Comparison of ENCODE assay signal across 11 mouse cellular contexts in genomic region chr13:59079761-59080461, GRCm38 (mm10).
A peak's percentile ranks its signal among the peaks of the same experiment; 100 is the strongest.
DNase-seq lines count a peak whose midpoint lies in the region; ATAC-seq and TF ChIP-seq lines count a peak whose summit lies in the region.
"Had no signal": no experiment of that assay in that cellular context is flagged by ENCODE, and none has a peak within 500 bp of the region (broad histone marks: within the 10 kb centered on the region; RNA-seq: fewer than 3 reads in every experiment).

No protein-coding gene starts in this region.

- intact Hi-C loops in left cerebral cortex, postnatal 14 days (cut with DNase I): loop anchor here (5.0 to 10.0 kb wide), 2 partner anchors 62 to 135 kb away; no protein-coding TSS in a partner anchor

- no peak for TF ChIP-seq CTCF in hindbrain, postnatal 0 days (IDR thresholded peaks at IDR 0.05; ENCODE audit: low read depth)
- no peak for TF ChIP-seq CTCF in midbrain, postnatal 0 days (IDR thresholded peaks at IDR 0.05)

- H3K36me3 ChIP-seq in forebrain, embryonic 15.5 days: no peaks in the 10 kb centered on the region
- no peaks in the 10 kb centered on the region for H3K36me3 ChIP-seq in hindbrain, postnatal 0 days (ENCODE audit: insufficient read depth, low read length)
- no peaks in the 10 kb centered on the region for H3K36me3 ChIP-seq in midbrain, postnatal 0 days (ENCODE audit: insufficient read depth, low read length)
- no peaks in the 10 kb centered on the region for H3K36me3 ChIP-seq in intestine, embryonic 16.5 days (ENCODE audit: control insufficient read depth, insufficient read depth, low read length)
- H3K36me3 ChIP-seq: embryonic facial prominence, embryonic 13.5 days had no signal

- H3K9me3 ChIP-seq in forebrain, embryonic 15.5 days: no peaks in the 10 kb centered on the region
- no peaks in the 10 kb centered on the region for H3K9me3 ChIP-seq in hindbrain, postnatal 0 days (ENCODE audit: low read length)
- no peaks in the 10 kb centered on the region for H3K9me3 ChIP-seq in midbrain, postnatal 0 days (ENCODE audit: low read length)
- H3K9me3 ChIP-seq in intestine, embryonic 16.5 days (ENCODE audit: control insufficient read depth, low read length): no peaks in the 10 kb centered on the region
- H3K9me3 ChIP-seq: embryonic facial prominence, embryonic 13.5 days had no signal

- no peak overlapping the region for H3K4me3 ChIP-seq in forebrain, embryonic 15.5 days
- H3K4me3 ChIP-seq in hindbrain, postnatal 0 days (ENCODE audit: low read length): no peak overlapping the region
- no peak overlapping the region for H3K4me3 ChIP-seq in midbrain, postnatal 0 days (ENCODE audit: low read depth, low read length)
- H3K4me3 ChIP-seq in intestine, embryonic 16.5 days (ENCODE audit: low read length): no peak overlapping the region
- H3K4me3 ChIP-seq: embryonic facial prominence, embryonic 13.5 days had no signal

- no peak overlapping the region for H3K9ac ChIP-seq in forebrain, embryonic 15.5 days (replicated peaks)
- H3K9ac ChIP-seq in hindbrain, postnatal 0 days (replicated peaks; ENCODE audit: low read length): no peak overlapping the region
- no peak overlapping the region for H3K9ac ChIP-seq in midbrain, postnatal 0 days (replicated peaks; ENCODE audit: low read length, poor library complexity, severe bottlenecking)
- H3K9ac ChIP-seq in intestine, embryonic 16.5 days (ENCODE audit: low read depth, low read length): no peak overlapping the region
- H3K9ac ChIP-seq: embryonic facial prominence, embryonic 13.5 days had no signal

- no peak overlapping the region for H3K4me2 ChIP-seq in forebrain, embryonic 15.5 days (replicated peaks)
- H3K4me2 ChIP-seq in hindbrain, postnatal 0 days (ENCODE audit: low read depth, low read length): no peak overlapping the region
- H3K4me2 ChIP-seq in midbrain, postnatal 0 days (ENCODE audit: low read depth, low read length, poor library complexity, severe bottlenecking): no peak overlapping the region
- no peak overlapping the region for H3K4me2 ChIP-seq in intestine, embryonic 16.5 days (ENCODE audit: low read depth, low read length)
- H3K4me2 ChIP-seq: embryonic facial prominence, embryonic 13.5 days had no signal

- H3K27ac ChIP-seq in forebrain, embryonic 15.5 days (replicated peaks): no peak overlapping the region
- H3K27ac ChIP-seq in hindbrain, postnatal 0 days: peak overlapping the region; percentile 45; the same call in 1 of the 2 replicates
- H3K27ac ChIP-seq in midbrain, postnatal 0 days (ENCODE audit: low read depth, low read length): peak overlapping the region; percentile 4
- no peak overlapping the region for H3K27ac ChIP-seq in intestine, embryonic 16.5 days (ENCODE audit: low read length)
- H3K27ac ChIP-seq: embryonic facial prominence, embryonic 13.5 days; kidney, postnatal 0 days had no signal

- H3K4me1 ChIP-seq in forebrain, embryonic 15.5 days: peaks cover 8% of the 10 kb centered on the region
- peaks cover 4% of the 10 kb centered on the region; the same call in 1 of the 2 replicates for H3K4me1 ChIP-seq in hindbrain, postnatal 0 days (ENCODE audit: insufficient read depth, low read length)
- H3K4me1 ChIP-seq in midbrain, postnatal 0 days (ENCODE audit: insufficient read depth, low read length): no peaks in the 10 kb centered on the region; the same call in 1 of the 2 replicates
- no peaks in the 10 kb centered on the region for H3K4me1 ChIP-seq in intestine, embryonic 16.5 days (ENCODE audit: control insufficient read depth, insufficient read depth, low read length)

- WGBS in forebrain, embryonic 15.5 days: 13% methylated on average over 7 of the region's 7 CpGs
- WGBS in hindbrain, postnatal 0 days: 21% methylated on average over 7 of the region's 7 CpGs
- 27% methylated on average over 7 of the region's 7 CpGs for WGBS in midbrain, postnatal 0 days
- WGBS in intestine, embryonic 16.5 days: 60% methylated on average over 7 of the region's 7 CpGs

- DNase-seq in left cerebral cortex, postnatal 14 days (ENCODE audit: low spot score in 2 of 2): peak; percentile 41 to 58
- DNase-seq in left cerebral cortex, adult 18-20 months (ENCODE audit: low spot score in 2 of 2): no peak
- peak; percentile 60 for DNase-seq in hindbrain, postnatal 0 days (ENCODE audit: low spot score)
- peak; percentile 53 for DNase-seq in midbrain, postnatal 0 days (ENCODE audit: low spot score)
- DNase-seq in kidney, adult 18-20 months: no peak
- DNase-seq: gastrocnemius, postnatal 14 days; heart, postnatal 10 days had no signal

- no peaks in the 10 kb centered on the region for H3K27me3 ChIP-seq in forebrain, embryonic 15.5 days
- no peaks in the 10 kb centered on the region for H3K27me3 ChIP-seq in hindbrain, postnatal 0 days (ENCODE audit: insufficient read depth, low read length)
- H3K27me3 ChIP-seq in midbrain, postnatal 0 days (ENCODE audit: insufficient read depth, low read length): no peaks in the 10 kb centered on the region
- no peaks in the 10 kb centered on the region for H3K27me3 ChIP-seq in intestine, embryonic 16.5 days (replicated peaks; ENCODE audit: control insufficient read depth, insufficient read depth, low read length)

- peak; percentile 74; the same call in 1 of the 2 replicates for ATAC-seq in forebrain, embryonic 15.5 days (replicated peaks)
- ATAC-seq in hindbrain, postnatal 0 days: peak; percentile 73
- ATAC-seq in midbrain, postnatal 0 days (ENCODE audit: low FRiP score): peak; percentile 60; the same call in 1 of the 2 replicates
- no peak for ATAC-seq in intestine, embryonic 16.5 days

Comparison
In these comparisons a context has a peak if more than half of its experiments do, and no peak if none do; other contexts are left out.
1. DNase-seq: peak in left cerebral cortex, postnatal 14 days (2 of 2), hindbrain, postnatal 0 days (single experiment) and midbrain, postnatal 0 days (single experiment); none in left cerebral cortex, adult 18-20 months (0 of 2) and kidney, adult 18-20 months (single experiment).
2. H3K27ac ChIP-seq: peak in hindbrain, postnatal 0 days (single experiment) and midbrain, postnatal 0 days (single experiment); none in forebrain, embryonic 15.5 days (single experiment) and intestine, embryonic 16.5 days (single experiment).